Mouse (Mus musculus) right cerebral cortex, postnatal 14 days (tissue): ENCODE measurements around the gene Osbpl6.
"Not testable (repeated sequence)": the region's sequence is repeated elsewhere in the genome, so short reads cannot be mapped to it uniquely, and the experiment has no call there.

Experiments
- DNase-seq: peaks from one replicate; pipeline ENCODE4 v3.0.0; 2022

The Osbpl6 gene

DNA sequence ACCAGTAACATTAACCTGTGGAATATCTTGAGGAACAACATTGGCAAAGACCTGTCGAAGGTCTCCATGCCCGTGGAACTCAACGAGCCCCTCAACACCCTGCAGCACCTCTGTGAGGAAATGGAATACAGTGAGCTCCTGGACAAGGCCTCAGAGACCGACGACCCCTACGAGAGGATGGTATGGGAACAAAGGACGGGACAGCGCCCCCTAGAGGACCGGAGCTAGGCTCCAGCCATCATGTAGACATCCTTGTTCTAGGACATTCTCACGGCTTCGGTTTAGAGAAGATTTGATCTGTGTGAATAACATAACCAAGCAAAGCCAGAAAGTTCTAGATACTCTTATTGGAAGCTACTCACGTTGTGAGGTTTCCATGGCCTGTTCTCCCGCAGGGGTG, 178.8 kb downstream of the Osbpl6 start:
- no peak for DNase-seq

DNA sequence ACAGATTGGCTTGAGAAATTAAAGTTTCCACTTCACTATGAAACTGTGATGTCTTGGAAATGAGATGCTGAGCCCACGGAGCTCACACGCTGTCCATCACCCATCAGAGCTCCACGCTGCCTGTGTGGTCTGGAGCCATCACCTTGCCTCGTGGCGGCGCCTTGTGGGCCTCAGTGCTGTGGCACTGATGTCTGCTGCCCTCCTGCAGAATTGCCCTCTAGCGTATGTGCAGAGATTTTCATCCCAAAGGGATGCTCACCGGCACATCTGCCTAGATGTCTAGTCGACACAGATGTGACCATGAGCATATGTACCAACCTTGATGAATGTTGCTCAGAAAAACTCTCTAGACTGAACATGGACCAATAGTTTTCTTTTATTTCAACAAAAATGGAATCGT, 180.6 kb downstream of the Osbpl6 start:
- DNase-seq, result no peak

DNA sequence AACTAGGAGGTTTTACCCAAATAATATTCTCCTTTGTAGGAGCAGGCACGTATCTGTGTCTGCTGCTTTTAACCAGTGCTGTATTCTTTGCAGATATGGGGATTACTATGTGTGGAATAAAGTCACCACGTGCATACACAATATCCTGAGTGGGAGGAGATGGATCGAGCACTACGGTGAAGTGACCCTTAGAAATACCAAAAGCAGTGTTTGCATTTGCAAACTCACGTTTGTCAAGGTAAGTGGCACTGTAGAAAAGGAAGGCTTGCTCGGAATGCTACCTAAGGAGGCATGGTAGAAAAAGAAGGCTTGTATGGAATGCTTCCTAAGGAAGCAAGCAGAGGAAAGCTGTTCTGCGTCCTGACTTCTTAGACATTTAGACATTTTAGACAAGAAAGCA, 183.9 kb downstream of the Osbpl6 start:
- no peak for DNase-seq

DNA sequence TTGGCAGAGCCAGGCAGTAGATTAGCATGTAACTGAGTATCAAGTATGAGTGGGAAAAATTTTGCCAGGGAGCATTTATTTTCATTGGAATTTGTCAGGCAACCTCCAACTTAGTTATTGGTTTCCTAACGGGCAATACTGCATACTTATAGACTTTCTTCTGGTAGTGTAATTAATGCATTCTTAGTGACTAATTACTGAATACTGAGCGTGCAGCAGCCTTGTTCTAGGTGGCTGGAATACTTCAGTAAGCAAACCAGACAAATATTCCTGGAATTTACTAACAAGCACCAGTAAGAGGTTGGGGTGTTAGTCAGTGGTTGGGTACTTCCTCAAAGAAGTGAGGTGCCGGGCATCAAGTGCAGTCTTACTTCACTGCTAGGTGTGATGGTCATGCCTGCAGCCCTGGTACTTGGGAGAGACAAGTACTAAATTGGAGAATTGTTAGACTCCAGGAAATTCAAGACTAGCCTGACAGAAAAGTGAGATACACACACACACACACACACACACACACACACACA, 186.2 kb downstream of the Osbpl6 start:
- DNase-seq, result no peak

DNA sequence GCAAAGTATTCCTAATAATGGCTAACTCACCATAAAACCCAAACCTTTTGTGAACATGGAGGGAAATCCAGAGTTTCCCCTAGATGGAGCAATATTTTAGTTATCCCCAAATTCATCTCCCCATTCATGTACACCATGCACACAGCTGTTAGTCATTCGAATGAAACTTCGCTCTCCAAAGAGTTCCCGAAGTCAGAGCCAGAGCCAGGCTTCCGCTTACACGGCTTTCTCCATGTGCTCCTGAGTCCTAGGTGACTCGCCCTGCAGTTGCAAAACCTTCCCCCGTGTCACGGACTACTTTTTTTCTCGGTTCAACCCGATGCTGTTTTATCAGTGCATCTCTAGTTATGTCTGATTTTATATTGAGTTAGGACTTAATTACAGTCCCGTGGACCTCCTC, 191.2 kb downstream of the Osbpl6 start:
- DNase-seq, result no peak

DNA sequence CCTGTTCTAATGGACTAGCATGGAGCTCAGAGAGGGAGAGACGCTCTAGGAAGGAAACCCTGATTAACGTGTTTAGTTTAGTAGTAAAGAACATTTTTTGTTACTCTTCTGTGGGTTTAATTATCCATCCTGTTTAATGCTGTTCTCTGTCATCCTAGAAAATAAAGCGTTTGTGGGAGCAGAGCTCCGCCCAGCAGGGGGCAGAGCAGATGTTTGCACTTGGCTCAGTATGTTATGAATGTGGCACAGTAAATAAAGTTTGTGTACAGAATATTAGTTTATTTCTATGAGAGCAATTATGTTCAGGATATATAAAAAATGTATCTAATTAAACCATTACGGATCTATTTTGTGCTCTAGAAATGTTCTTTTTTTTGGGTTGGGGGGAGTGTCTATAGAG, 192.9 kb downstream of the Osbpl6 start:
- peak; percentile 16 for DNase-seq

DNA sequence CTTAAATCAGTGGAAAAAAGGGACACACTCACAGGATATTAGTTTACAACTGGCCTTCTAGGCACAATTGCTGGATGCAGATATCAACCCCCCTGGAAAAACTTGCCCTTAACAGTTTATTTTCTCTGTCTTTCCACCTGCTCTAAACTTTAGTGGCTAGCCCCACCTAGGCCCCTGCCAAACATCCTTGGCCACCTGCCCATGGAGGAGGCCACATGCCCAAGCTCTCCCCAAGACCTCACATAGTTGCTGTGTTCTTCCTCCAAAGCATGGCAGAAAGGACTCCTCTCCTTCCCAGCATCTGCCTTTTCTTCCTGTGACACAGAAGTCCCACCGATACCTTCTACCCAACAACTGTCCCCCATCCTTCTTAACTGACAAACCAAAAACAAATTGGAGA, 195.9 kb downstream of the Osbpl6 start:
- no peak for DNase-seq

DNA sequence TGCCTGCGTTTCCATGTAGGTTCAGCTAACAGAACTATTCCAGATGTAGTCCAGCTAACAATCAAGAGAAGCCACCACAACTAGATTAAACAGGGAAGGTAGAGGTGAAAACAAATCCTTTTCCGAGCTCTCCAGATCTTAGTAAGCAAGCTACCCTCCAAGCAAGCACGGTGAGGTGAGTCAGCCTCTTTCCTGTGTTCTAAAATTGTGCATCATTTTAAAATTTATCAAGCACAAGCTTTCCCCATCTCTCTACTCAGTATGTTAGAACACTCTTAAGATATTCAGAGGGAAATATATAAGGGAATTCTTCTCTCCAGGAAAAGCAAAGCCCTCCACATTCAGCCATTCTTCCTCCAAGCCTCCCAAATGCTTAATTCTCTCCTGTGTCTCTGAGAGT, 200.4 kb downstream of the Osbpl6 start:
- DNase-seq, result no peak

DNA sequence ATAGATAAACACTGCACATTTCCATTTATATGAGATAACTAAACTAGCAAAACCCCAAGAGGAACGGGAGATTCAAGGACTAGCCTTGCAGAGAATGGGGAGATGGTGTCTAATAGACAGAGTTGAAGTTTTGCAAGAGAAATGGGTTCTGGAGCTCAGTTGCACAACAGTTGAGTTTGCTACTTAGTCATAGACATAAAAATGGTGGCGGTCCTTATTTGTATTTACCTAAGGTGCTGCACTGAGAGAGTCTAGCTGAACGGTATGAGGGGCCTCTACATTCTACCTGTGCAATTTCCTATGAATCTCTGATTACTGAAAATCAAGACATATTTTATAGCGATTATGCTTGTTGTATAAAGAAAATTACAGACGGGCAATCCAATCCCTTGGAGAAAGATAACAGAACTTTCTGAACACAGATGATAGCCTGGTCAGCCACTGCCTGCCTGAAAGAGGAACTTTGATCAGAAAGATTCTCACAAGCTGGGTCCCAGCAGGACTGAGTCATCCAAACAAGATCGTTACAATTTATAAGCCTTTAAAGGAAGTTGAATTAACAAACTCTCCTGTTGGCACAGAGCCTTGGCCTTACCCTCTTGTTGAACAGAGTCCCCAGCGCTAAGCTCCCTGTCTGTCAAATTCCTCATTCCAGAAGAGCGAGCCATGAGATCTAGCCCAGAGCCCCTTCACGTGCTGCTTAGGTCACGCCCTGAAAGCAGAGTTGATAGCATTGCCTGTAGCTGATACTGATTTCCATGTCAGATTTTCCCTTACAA, 204.2 kb downstream of the Osbpl6 start:
- no peak for DNase-seq

DNA sequence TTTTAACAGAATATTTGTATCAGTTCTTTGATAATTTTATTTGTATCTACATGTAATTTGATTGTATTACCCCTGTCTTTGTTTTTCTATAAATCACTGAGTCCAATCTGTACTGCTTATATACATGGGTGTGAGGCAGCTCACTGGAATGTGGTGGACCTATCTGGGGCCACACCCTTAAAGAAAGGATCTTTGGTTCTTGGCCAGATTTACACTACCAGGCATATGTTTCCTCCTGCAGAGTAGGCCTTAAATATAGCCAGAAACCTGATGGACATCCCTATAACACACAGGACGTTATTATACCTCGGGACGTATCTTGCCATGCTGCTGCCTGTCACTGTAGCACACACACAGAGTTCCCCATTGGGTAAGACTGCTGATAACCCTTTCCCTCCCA, 205.7 kb downstream of the Osbpl6 start:
- no peak for DNase-seq

DNA sequence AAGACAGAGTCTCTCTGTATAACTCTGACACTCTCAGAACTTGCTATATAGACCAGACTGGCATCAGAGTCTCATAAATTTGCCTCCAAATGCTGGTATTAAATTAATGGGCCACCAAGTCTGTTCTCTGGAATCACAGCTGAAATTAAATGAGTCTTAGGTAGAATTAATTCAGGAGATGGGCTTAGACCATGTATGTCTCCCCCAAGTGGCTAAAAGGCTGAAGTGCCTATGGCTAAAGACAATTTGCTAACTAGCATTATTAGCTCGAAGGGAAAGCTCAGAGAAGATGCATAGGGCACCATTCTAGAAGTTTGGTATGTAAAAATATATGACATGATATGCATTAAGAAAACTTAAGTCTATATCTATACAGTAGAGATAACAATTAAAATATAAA, 211.8 kb downstream of the Osbpl6 start:
- peak; percentile 19 for DNase-seq

DNA sequence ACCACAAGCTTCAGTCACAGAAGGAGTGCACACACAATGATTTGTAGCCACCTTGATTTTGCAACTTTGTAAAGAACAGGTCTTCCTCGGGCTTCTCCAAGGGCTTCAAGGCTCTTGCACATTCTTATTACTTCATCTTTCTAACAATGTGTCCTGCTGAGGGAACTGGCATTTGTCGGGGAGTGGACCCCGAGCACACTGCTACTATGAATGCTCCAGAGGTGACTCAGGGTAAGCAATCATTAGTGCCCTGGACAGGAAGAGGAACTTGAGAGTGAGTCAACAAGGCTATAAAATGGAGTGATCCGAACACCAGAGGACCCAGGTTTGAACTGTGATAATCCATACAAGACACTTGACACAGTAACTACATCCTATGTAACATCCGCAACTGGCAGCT, 213.9 kb downstream of the Osbpl6 start:
- DNase-seq, result no peak

DNA sequence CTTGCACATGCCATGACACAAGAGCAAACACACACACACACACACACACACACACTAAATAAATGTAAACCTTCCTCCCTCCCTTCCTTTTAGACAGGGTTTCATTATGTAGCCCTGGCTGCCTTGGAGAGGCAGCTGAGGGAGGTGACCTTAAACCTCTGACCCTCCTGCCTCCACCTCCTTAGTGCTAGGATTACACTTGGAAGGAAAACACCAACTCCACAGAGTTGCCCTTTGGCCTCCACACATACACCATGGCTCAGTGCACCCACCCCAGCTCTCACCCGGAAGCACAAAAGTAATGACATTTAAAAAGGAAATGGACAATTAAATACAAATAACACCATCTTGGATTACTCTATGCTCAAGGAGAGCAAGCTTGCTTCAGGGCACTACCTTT, 215.4 kb downstream of the Osbpl6 start:
- no peak for DNase-seq

DNA sequence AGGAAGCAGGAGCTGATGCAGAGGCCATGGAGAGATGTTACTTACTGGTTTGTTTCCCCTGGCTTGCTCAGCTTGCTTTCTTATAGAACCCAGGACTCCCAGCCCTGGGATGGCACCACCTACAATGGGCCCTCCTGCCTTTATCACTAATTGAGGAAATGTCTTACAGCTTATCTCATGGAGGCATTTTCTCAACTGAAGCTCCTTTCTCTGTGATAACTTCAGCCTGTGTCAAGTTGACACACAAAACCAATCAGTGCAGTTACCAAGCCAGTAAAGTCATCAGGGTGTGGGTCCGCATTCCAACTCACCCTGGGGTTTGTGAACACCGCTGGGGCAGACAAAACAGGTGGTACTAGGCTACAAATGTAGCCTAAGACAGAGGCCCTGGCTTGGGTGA, 216.0 kb downstream of the Osbpl6 start:
- DNase-seq, result not testable (repeated sequence)

DNA sequence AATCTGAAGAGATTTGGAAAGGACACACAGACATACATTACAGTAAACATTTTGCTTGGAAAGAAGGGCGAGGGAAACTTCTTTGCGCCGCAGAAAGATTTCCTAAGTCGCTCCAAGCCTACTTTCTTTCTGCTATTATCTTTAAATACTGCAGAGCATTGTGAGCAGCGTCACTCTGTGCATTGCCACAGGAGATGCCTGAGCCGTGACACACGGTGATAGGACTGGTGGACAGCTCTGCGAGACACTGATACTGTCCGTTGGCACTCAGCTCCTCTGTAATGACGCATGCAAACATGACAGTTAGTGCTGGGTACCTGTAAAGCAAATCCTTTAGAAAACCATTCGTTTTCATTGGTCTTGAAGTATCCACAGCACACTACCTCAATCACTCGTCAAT, 224.0 kb downstream of the Osbpl6 start:
- DNase-seq, result no peak

DNA sequence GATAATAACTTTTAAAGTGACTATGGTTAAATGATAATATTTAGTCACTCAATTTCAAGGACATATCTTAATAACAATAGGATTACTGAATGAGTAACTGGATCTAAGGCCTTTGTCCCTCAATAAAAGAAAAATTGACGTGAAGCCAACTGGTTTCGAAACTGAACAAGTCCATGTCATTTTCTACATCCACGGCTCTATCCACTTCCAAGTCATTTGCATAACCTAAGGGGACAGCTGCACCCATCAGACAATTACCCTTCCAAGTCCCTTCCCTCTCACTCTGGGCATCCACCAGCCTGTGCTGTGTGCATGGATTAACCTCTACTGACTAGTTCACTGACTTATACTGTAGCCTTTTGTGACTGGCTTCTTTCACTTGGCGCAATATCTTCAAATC, 225.3 kb downstream of the Osbpl6 start:
- DNase-seq, result no peak

DNA sequence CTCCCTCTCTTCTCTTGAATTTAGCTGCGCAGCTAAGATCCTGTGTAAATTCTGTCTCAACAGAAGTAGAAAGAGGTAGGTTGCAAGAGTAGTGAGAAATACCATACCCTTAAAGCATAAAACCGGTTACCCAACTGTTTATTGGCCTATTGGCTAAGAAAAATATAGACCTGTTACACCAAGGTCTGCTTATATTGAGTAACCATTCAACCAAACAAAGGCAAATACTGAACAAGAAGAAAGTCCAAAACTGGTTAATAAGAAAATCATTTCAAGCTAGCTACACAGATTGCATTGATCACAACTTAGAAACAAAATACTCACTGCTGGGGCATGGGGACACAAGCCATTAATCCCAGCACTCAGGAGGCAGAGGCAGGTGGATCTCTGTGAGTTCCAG, 233.3 kb downstream of the Osbpl6 start:
- no peak for DNase-seq

DNA sequence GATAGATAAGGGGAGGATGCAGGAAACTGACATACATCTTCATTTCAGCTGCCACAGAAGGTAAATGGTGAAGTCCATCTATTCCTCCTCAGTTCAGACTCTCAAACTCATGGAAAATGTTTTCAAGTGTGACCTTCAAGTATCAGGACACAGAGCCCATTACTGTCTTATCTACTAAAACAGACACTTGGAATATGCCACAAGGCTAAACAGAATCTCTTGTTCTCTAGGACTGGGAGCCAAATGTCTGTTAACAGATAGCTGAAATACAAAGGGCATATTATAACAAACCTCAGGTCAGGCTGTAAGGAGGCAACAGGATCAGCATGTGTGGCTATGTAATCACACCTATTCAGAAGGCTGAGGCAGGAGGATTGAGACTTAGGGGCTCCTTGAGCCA, 237.5 kb downstream of the Osbpl6 start:
- no peak for DNase-seq

DNA sequence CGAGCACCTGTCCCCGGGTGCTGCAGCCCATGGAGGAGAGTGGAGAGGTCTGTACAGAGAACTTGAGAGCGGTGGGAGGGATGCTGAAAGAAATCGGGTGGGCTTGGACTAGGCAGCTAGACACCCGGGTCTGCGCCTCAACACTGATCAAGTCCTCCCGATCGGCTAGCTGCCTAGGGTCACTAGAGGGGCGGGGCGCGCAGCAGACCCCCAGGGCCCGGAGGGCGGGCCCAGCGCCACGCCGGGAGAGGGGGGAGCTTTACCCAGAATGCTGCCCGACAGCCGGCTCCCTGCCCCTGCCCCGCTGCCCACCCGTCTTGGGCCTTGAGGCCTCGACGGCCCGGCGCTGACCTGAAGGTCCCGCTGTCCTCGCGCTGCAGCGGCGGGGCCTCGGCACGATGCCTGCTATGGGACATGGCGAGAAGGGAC, 241.1 kb downstream of the Osbpl6 start:
- DNase-seq, result no peak

DNA sequence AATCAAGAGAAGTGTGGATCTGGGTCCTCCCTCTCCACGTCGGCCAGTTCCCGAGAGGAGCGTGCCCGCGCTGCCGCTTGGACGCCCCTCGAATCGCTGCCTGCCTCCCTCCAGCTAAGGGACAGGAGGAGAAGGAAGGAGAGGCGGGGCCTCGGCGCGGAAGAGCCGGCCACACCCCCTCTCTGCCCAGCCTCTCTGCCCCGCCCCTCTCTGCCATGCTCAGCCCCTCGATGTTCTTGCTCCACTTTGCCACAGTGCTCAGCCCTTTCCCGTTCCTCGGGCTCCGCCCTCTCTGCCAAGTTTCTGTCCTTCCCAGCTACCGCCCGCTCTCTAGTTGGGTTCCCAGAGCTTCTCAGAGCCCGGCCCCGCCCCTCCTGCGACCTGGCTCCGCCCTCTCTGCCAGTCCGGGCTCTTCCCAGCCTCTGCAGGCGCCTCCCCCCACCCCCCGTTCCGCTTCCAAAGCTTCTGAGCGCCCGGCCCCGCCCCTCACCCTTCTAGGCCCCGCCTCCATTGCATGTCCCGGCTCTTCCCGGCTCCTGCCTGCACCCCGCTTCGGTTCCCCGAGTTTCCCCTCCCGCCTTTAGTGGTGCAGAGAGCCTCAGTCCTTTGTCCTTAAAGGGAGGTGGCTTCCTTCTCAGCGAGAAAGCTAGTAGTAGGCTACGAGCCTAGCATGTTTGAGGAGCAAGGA, 241.7 kb downstream of the Osbpl6 start, which contains the start of the genes Prkra and Pjvk:
Prkra (minus strand) TSS at position 133 of the 688 bp plus-strand sequence.
Pjvk (plus strand) TSS at position 594 of the 688 bp plus-strand sequence.
- DNase-seq, result peak; percentile 99

DNA sequence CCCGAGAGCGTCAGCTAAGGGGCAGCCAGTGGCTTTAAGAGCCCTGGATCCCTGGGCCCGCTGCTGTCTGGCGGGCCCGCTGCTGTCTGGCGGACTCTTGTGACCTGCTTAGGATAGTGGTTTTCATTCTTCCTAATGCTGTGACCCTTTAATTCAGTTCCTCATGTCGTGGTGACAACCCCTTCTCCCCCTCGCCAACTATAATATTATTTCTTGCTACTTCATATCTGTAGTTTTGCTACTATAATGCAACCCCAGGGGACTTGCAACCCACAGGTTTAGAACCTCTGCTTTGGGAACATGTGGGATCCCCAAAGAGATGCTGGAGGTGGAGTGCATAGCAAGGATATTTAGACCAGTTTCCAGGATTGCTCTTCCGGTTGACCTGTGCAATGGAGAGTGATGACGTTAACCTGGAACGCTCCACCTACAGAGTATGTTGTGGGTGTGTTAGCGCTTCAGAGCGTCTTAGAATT, 242.4 kb downstream of the Osbpl6 start:
- DNase-seq, result no peak
